Mouse (Mus musculus) liver, embryonic 14.5 days (tissue): ENCODE measurements at regions not wholly inside any gene's neighbourhood (a gene's known extent, or its start where the extent isn't known, plus 50 kb on each side); places are given as distances from the start of the nearest gene placed in this dataset.
"Not testable (repeated sequence)": the region's sequence is repeated elsewhere in the genome, so short reads cannot be mapped to it uniquely, and the experiment has no call there.

Experiments used
- CTCF ChIP-seq: IDR thresholded peaks from 2 replicates; pipeline ENCODE4 v1.5.1; 2016; ENCODE audit warnings: antibody characterized with exemption, low read depth, control low read depth
- EP300 ChIP-seq: IDR thresholded peaks from 2 replicates; pipeline ENCODE4 v1.6.1; 2016; ENCODE audit warnings: antibody characterized with exemption, low read depth

GRCm38 (mm10) chr6:70155771-70156170 lies 636.3 kb downstream of the Rpia start:
- TF ChIP-seq CTCF, EP300: not testable (repeated sequence)
